Mouse (Mus musculus) heart, adult 2 months (tissue): ENCODE data around the gene Rgl1. TPM values are rescaled to one million over a fixed set of nuclear protein-coding genes. Genes with fewer than 3 reads are reported as not detected.
A peak's percentile ranks its signal among the peaks of the same experiment; 100 is the strongest.

Experiments
- DNase-seq, 2 experiments: peaks; one replicate each; pipeline ENCODE4 v3.0.0; 2021
- H3K27ac ChIP-seq: fragments of 200-600 bp; 2 replicates; pipeline ENCODE4 v1.8.1; 2022
- H3K27me3 ChIP-seq: fragments of 200-500 bp; 2 replicates; pipeline ENCODE4 v1.6.1; 2012; ENCODE audit warnings: mild to moderate bottlenecking, low read length, inconsistent platforms, mixed read lengths; ENCODE audit not compliant: control insufficient read depth, insufficient read depth
- H3K36me3 ChIP-seq: fragments of 200-500 bp; 2 replicates; pipeline ENCODE4 v1.6.1; 2012; ENCODE audit warnings: low read length, inconsistent platforms; ENCODE audit not compliant: control insufficient read depth, insufficient read depth
- H3K4me1 ChIP-seq: fragments of 200-500 bp; 2 replicates; pipeline ENCODE4 v1.6.1; 2011; ENCODE audit warnings: low read length; ENCODE audit not compliant: control insufficient read depth, insufficient read depth
- H3K4me3 ChIP-seq: fragments of 200-600 bp; 2 replicates; pipeline ENCODE4 v1.8.1; 2022
- H3K79me2 ChIP-seq: fragments of 200-500 bp; replicated peaks from 2 replicates; pipeline ENCODE4 v1.6.1; 2012; ENCODE audit warnings: mild to moderate bottlenecking, inconsistent platforms, low read length, moderate library complexity, mixed read lengths; ENCODE audit not compliant: control insufficient read depth, insufficient read depth
- H3K9ac ChIP-seq: fragments of 200-500 bp; 2 replicates; pipeline ENCODE4 v1.6.1; 2012; ENCODE audit warnings: low read depth, mild to moderate bottlenecking, control low read depth, inconsistent platforms, low read length, mixed read lengths
- CTCF ChIP-seq: fragments of 200-600 bp; IDR thresholded peaks from 2 replicates; pipeline ENCODE4 v1.8.1; 2022; ENCODE audit warnings: antibody characterized with exemption, mild to moderate bottlenecking, moderate library complexity
- EP300 ChIP-seq: fragments of 200-500 bp; IDR thresholded peaks from 2 replicates; pipeline ENCODE4 v1.6.1; 2011; ENCODE audit warnings: low read depth, low read length, control low read depth; ENCODE audit not compliant: insufficient read depth
- POLR2A ChIP-seq: fragments of 200-500 bp; IDR thresholded peaks from 2 replicates; pipeline ENCODE4 v1.6.1; 2011; ENCODE audit warnings: mild to moderate bottlenecking, low read depth, low read length, control low read depth; ENCODE audit not compliant: insufficient read depth
- WGBS: fragments of 180-500 bp; shearing (Covaris S2); methylation state at CpG from one replicate; pipeline ENCODE4 v1.1.7; 2018; 5-methylcytosine and 5-hydroxymethylcytosine counted together
- intact Hi-C: fragments of 180-260 bp; cut with DNase I; formaldehyde crosslinking; loops from one replicate; pipeline ENCODE4 v1.15.1; 2025
- polyA plus RNA-seq: library from polyadenylated mRNA; depleted of rRNA; stranded (reverse); fragments of >200 nt; gene quantifications from 2 replicates; pipeline ENCODE4 v1.2.3, GENCODE M21; 2012
- total RNA-seq, 2 experiments: library from RNA; stranded (reverse); gene quantifications; 2 replicates each; pipeline ENCODE4 v1.2.3; 2021

The Rgl1 gene
- total and polyA plus RNA-seq, 3 experiments: 14.9 to 33.2 (median 28.4) TPM

DNA sequence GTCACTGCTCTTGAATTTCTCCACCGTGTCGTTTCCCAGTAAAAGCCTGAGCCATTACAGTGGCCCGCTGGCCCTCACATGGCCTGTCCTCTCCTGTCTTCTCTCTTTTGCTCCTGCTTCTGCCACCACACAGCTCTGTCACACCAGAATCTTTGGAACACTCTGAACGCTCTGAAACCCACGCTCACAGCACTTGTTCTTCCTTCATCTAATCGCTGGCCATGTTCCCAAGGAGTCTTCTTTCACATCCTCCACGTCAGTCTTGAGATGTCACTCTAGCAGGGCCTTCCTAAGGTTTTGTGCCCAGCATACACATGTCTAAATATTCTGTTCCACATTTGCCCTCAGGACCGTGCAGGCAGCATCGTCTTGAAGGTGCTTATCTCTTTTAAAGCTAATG is 4.9 kb upstream of the Rgl1 start:
- H3K4me1 ChIP-seq: peaks cover 1% of the 10 kb centered on the region; the same call in 1 of the 2 replicates
- intact Hi-C loops: no loop called here
- H3K36me3 ChIP-seq: peaks cover 19% of the 10 kb centered on the region
- H3K79me2 ChIP-seq: 0 out of 2 replicates have a peak, but pooled peaks cover 1% of the 10 kb centered on the region
- no peak overlapping the region for H3K9ac ChIP-seq
- no peaks in the 10 kb centered on the region for H3K27me3 ChIP-seq
- 76% methylated on average over 9 of the region's 9 CpGs for WGBS
- no peak overlapping the region for H3K4me3 ChIP-seq
- TF ChIP-seq EP300: no peak
- H3K27ac ChIP-seq: no peak overlapping the region
- no peak for DNase-seq

DNA sequence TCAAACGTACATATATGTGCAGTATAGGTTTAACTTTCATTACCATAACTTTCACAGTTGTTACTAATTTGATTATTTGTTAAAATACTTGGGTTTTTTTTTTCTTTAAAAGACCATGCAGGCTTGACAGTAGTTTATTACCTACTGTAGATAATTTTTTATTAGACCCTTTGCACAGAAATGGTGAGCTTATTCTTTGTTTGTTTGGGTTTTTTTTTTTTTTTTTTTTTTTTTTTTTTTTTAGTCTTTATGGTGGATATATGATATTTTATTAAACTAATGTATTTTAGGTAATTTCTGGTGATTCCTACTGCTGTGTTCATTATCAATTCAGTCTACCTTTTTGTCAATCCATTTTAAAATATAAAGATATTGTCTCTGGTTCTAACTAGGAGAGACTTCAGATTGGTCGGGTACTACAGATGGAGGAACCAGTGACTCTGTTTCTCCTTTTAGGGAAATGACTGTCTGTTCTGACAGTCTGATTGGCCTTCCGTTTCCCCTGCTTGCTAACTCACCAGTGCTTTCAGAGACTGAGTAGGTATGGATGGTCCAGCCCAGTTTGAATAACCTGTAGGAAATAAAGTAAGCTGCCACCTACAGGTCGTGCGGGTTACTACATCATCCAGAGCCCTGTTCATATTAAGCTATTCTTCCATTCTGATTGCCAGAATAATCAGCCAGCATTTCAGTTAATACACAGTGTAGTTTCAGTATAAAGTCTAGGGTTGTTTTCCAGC is 1.8 kb upstream of the Rgl1 start:
- Histone ChIP-seq H3K27me3 (no peaks in the 10 kb centered on the region), H3K79me2 (0 out of 2 replicates have a peak, but pooled peaks cover 1% of the 10 kb centered on the region), H3K9ac (no peak overlapping the region), H3K4me1 (peaks cover 1% of the 10 kb centered on the region; the same call in 1 of the 2 replicates), H3K27ac (peak overlapping the region; percentile 93), H3K36me3 (peaks cover 16% of the 10 kb centered on the region), H3K4me3 (peak overlapping the region; percentile 80)
- peak; percentile 93 for TF ChIP-seq CTCF
- peak; percentile 23; the same call in 1 of the 2 replicates for TF ChIP-seq POLR2A
- TF ChIP-seq EP300: no peak
- 8% methylated on average over 5 of the region's 5 CpGs for WGBS
- peak; percentile 79 to 84 for DNase-seq
- intact Hi-C loops: loop anchor here (1.0 to 5.0 kb wide), 3 partner anchors 41 to 243 kb away; partner anchors contain the start of gene Smg7

DNA sequence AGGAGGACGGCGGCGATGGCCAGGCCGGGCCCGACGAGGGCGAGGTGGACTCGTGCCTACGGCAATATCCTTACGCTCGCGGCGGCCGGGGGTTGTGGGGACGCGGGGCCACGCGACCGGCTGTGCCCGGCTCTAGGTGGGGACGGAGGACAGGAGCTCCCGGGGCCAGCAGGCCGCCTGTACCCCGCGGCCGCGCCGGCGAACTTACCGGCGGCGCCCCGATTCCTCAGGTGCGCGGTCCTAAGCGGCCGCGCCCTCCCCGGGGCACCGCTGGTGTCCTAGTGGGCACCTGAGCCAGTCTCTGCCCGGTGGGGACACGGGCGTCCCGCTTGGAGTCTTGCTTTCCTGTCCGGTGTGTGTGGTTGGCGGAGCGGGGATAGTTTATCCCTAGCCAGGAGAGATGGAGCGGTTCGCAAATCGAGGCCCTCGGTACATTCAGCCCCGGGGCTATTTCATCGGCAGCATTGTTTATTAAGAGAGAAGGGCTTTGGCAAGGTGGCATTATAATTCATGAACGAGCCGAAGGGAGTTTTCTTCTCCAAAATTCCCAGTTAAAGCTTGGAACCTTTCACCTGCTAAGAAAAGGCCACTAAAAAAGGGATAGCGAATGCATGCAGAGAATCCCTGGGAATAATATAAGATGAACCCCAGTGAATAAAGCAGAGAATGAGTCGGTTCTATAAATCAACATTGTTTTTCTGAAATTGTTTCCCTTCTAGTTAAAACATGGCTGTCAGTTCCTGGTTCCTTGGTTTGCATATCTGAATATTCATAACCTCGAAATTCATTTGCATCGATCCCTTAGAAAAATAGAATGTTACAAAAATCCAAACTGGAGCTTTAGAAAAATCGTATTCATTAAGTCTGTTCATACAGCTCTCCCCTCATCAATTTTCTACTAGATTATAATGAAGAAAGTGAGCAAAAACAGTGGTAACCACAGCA is 925 bp upstream of the Rgl1 start:
- Histone ChIP-seq H3K79me2 (0 out of 2 replicates have a peak, but pooled peaks cover 1% of the 10 kb centered on the region), H3K9ac (peak overlapping the region; percentile 76), H3K4me1 (peaks cover 1% of the 10 kb centered on the region; the same call in 1 of the 2 replicates), H3K36me3 (peaks cover 11% of the 10 kb centered on the region), H3K27ac (peak overlapping the region; percentile 93), H3K4me3 (peak overlapping the region; percentile 80), H3K27me3 (no peaks in the 10 kb centered on the region)
- DNase-seq: no peak
- 1% methylated on average over 60 of the region's 60 CpGs for WGBS
- intact Hi-C loops: loop anchor here (2.0 to 5.0 kb wide), 2 partner anchors 40 to 136 kb away; partner anchors contain the start of gene Smg7
- TF ChIP-seq EP300 (0 out of 2 replicates have a peak, but pooled peaks have one; percentile 3), POLR2A (no peak)

DNA sequence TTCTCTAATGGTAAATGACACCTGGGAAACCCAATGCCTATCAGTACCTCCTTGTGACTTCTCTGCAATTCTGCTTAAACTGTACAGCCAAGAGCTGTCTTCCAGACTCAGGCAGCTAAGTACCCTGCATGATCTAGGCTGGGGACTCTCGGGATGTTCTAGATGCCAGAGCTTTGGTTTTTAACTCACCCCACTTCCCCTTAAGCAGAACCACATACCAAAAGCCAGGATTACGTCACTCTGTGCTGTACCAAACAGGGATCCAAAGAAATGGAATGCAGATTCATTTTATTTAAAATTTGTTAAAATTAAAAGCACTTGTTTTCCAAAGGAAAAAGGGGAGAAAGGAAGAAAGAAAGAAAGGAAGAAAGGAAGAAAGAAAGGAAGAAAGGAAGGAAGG is 4.4 kb downstream of the Rgl1 start:
- no peaks in the 10 kb centered on the region for H3K4me1 ChIP-seq
- no peak for DNase-seq
- no peak overlapping the region for H3K9ac ChIP-seq
- 63% methylated on average over 2 of the region's 2 CpGs for WGBS
- no peak overlapping the region for H3K4me3 ChIP-seq
- TF ChIP-seq CTCF (no peak), EP300 (no peak), POLR2A (no peak)
- H3K36me3 ChIP-seq: no peaks in the 10 kb centered on the region
- no peak overlapping the region for H3K27ac ChIP-seq
- no peaks in the 10 kb centered on the region for H3K27me3 ChIP-seq
- no peaks in the 10 kb centered on the region for H3K79me2 ChIP-seq
- intact Hi-C loops: no loop called here

DNA sequence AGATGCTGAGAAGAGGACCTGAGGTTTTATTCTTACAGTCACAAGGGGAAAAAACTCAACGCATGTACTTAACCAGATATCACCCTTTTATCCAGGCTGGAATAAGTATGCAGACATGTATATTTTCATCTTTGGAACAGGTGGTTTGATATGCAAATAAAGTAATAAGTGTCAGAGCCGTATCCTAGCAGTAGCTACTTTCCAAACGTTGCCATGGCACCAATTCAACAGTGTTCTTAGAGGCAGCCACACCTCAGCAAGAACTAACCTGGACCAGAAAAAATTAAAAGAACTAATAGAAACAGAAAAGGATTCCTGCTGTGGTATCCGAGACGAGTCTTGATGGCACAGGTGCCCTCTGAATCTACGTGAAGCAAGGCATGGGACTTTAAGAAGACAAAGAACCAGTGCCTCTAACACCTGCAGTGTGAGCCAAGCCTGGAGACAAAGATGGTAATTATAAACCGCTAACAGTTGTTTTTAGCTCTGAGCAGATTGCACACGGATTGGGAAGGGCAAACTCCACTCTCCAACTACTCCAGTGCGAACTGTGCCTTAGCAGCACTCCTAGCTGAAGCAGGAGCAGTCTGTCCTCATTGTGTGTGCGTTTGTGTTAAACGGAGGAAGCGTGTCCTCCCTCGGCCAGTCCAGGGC is 15.7 kb downstream of the Rgl1 start, which contains the start of gene Apobec4:
TSS of gene Apobec4 (plus strand) at position 240 of the 654 bp plus-strand sequence.
- Histone ChIP-seq H3K4me1 (peaks cover 1% of the 10 kb centered on the region; the same call in 1 of the 2 replicates), H3K4me3 (no peak within 1 kb of the TSS), H3K27me3 (no peaks in the 10 kb centered on the region), H3K36me3 (no peaks in the 10 kb centered on the region), H3K9ac (no peak within 1 kb of the TSS), H3K27ac (peak within 1 kb of the TSS; percentile 18; the same call in 1 of the 2 replicates), H3K79me2 (no peaks in the 10 kb centered on the region)
- no peak for TF ChIP-seq POLR2A
- TF ChIP-seq CTCF: no peak
- TF ChIP-seq EP300: no peak
- intact Hi-C loops: no loop called here
- DNase-seq: no peak
- 71% methylated on average over 13 of the region's 13 CpGs for WGBS
